Mouse (Mus musculus): Measurements from ENCODE around the gene Mast1.

GRCm38 (mm10) chr8:84925557-84925956, 11.6 kb downstream of the Mast1 start:
- TF ChIP-seq GATA1 (IDR thresholded peaks at IDR 0.05; ENCODE audit: low read length) = no peak
- TF ChIP-seq TAL1 (IDR thresholded peaks at IDR 0.05; ENCODE audit: low read length) = no peak

Measured in erythroblast, embryonic 14.5 days (primary cell).